In genomic region chr2:92430089-92430488, GRCm38 (mm10) we compare ENCODE assay signal across 20 mouse cellular contexts. TPM values are rescaled to one million over a fixed set of nuclear protein-coding genes. Genes with fewer than 3 reads are reported as not detected.
DNase-seq lines count a peak whose midpoint lies in the region; ATAC-seq and TF ChIP-seq lines count a peak whose summit lies in the region.
"Had no signal": no experiment of that assay in that cellular context is flagged by ENCODE, and none has a peak within 500 bp of the region (broad histone marks: within the 10 kb centered on the region; RNA-seq: fewer than 3 reads in every experiment).

No protein-coding gene starts in this region.

- peaks cover 9% of the 10 kb centered on the region; the same call in 1 of the 2 replicates for H3K36me3 ChIP-seq in heart, embryonic 12.5 days
- H3K36me3 ChIP-seq in heart, embryonic 11.5 days (ENCODE audit: control insufficient read depth, insufficient read depth, low read length) = no peaks in the 10 kb centered on the region
- H3K36me3 ChIP-seq in neural tube, embryonic 13.5 days = peaks cover 6% of the 10 kb centered on the region; the same call in 1 of the 2 replicates
- no peaks in the 10 kb centered on the region for H3K36me3 ChIP-seq in stomach, postnatal 0 days (ENCODE audit: control insufficient read depth, insufficient read depth, low read length)

- TF ChIP-seq CTCF in layer of hippocampus, adult 2 months (conservative IDR thresholded peaks at IDR 0.05) = no peak
- TF ChIP-seq CTCF in stomach, postnatal 0 days (IDR thresholded peaks at IDR 0.05; ENCODE audit: low read depth) = no peak

- no peak overlapping the region for H3K9ac ChIP-seq in heart, embryonic 12.5 days
- no peak overlapping the region for H3K9ac ChIP-seq in heart, embryonic 11.5 days (ENCODE audit: low read depth, low read length)
- 0 out of 2 replicates have a peak overlapping the region, but pooled peaks have one; percentile 8 for H3K9ac ChIP-seq in neural tube, embryonic 13.5 days
- H3K9ac ChIP-seq in stomach, postnatal 0 days (ENCODE audit: low read length) = peak overlapping the region; percentile 27; the same call in 1 of the 2 replicates
- H3K9ac ChIP-seq: kidney, embryonic 15.5 days; liver, embryonic 15.5 days had no signal

- H3K9me3 ChIP-seq in heart, embryonic 12.5 days (replicated peaks) = no peaks in the 10 kb centered on the region
- H3K9me3 ChIP-seq in heart, embryonic 11.5 days (replicated peaks; ENCODE audit: control insufficient read depth, low read length) = no peaks in the 10 kb centered on the region
- no peaks in the 10 kb centered on the region for H3K9me3 ChIP-seq in neural tube, embryonic 13.5 days
- no peaks in the 10 kb centered on the region for H3K9me3 ChIP-seq in stomach, postnatal 0 days (ENCODE audit: control insufficient read depth, low read length)
- H3K9me3 ChIP-seq: kidney, embryonic 15.5 days; limb, embryonic 13.5 days; liver, embryonic 15.5 days had no signal

- H3K4me3 ChIP-seq in heart, embryonic 12.5 days = no peak overlapping the region
- H3K4me3 ChIP-seq in heart, embryonic 11.5 days (ENCODE audit: low read depth, low read length) = no peak overlapping the region
- H3K4me3 ChIP-seq in layer of hippocampus, adult 2 months = peak overlapping the region; percentile 81
- no peak overlapping the region for H3K4me3 ChIP-seq in neural tube, embryonic 13.5 days
- no peak overlapping the region for H3K4me3 ChIP-seq in stomach, postnatal 0 days (ENCODE audit: low read depth, low read length)
- H3K4me3 ChIP-seq: limb, embryonic 13.5 days had no signal

- 0 out of 2 replicates have a peak overlapping the region, but pooled peaks have one; percentile 1 for H3K4me2 ChIP-seq in heart, embryonic 12.5 days
- no peak overlapping the region for H3K4me2 ChIP-seq in heart, embryonic 11.5 days
- H3K4me2 ChIP-seq in neural tube, embryonic 13.5 days = peak overlapping the region; percentile 73; the same call in 1 of the 2 replicates
- H3K4me2 ChIP-seq in stomach, postnatal 0 days (replicated peaks; ENCODE audit: low read depth) = 0 out of 2 replicates have a peak overlapping the region, but pooled peaks have one; percentile 8

- TF ChIP-seq EP300 in stomach, postnatal 0 days (optimal IDR thresholded peaks at IDR 0.05) = no peak

- no peak for ATAC-seq in heart, embryonic 12.5 days (ENCODE audit: insufficient number of reproducible peaks, low FRiP score)
- ATAC-seq in heart, embryonic 11.5 days (replicated peaks; ENCODE audit: insufficient number of reproducible peaks, low FRiP score, low TSS enrichment) = no peak
- no peak for ATAC-seq in neural tube, embryonic 13.5 days (ENCODE audit: low read depth)
- no peak for ATAC-seq in stomach, postnatal 0 days (ENCODE audit: low FRiP score, low TSS enrichment)
- ATAC-seq: inflammation-experienced regulatory T-cells, adult 6 months; midbrain, embryonic 16.5 days; Patski had no signal

- WGBS in heart, embryonic 12.5 days = 59% methylated on average over 2 of the region's 2 CpGs
- 65% methylated on average over 2 of the region's 2 CpGs for WGBS in heart, embryonic 11.5 days (ENCODE audit: insufficient replicate concordance)
- 83% methylated on average over 2 of the region's 2 CpGs for WGBS in neural tube, embryonic 13.5 days
- WGBS in stomach, postnatal 0 days = 60% methylated on average over 2 of the region's 2 CpGs

- H3K27me3 ChIP-seq in heart, embryonic 12.5 days (replicated peaks) = no peaks in the 10 kb centered on the region
- no peaks in the 10 kb centered on the region for H3K27me3 ChIP-seq in heart, embryonic 11.5 days (ENCODE audit: control insufficient read depth, insufficient read depth, low read length)
- peaks cover 1% of the 10 kb centered on the region; the same call in 1 of the 2 replicates for H3K27me3 ChIP-seq in neural tube, embryonic 13.5 days
- no peaks in the 10 kb centered on the region for H3K27me3 ChIP-seq in stomach, postnatal 0 days (ENCODE audit: control insufficient read depth, insufficient read depth, low read length)
- H3K27me3 ChIP-seq: kidney, embryonic 15.5 days; liver, embryonic 15.5 days; Patski had no signal

- H3K27ac ChIP-seq in heart, embryonic 12.5 days (ENCODE audit: poor library complexity, severe bottlenecking) = no peak overlapping the region
- H3K27ac ChIP-seq in heart, embryonic 11.5 days (ENCODE audit: low read depth, low read length) = no peak overlapping the region
- peak overlapping the region; percentile 94 for H3K27ac ChIP-seq in layer of hippocampus, adult 2 months
- H3K27ac ChIP-seq in neural tube, embryonic 13.5 days (replicated peaks) = no peak overlapping the region
- H3K27ac ChIP-seq in stomach, postnatal 0 days (replicated peaks) = peak overlapping the region; percentile 93
- H3K27ac ChIP-seq: liver, embryonic 15.5 days had no signal

- peaks cover 83% of the 10 kb centered on the region for H3K4me1 ChIP-seq in heart, embryonic 12.5 days (replicated peaks)
- H3K4me1 ChIP-seq in heart, embryonic 11.5 days (ENCODE audit: control insufficient read depth, insufficient read depth, low read length) = peaks cover 45% of the 10 kb centered on the region
- peaks cover 90% of the 10 kb centered on the region for H3K4me1 ChIP-seq in neural tube, embryonic 13.5 days (replicated peaks)
- H3K4me1 ChIP-seq in stomach, postnatal 0 days (replicated peaks; ENCODE audit: control insufficient read depth, insufficient read depth) = peaks cover 38% of the 10 kb centered on the region

- DNase-seq in layer of hippocampus, adult 2 months (ENCODE audit: low spot score in 2 of 2) = no peak
- DNase-seq in layer of hippocampus, postnatal 25 days (ENCODE audit: extremely low spot score in 1 of 2, low spot score in 1 of 2) = no peak
- DNase-seq in neural tube, embryonic 10.5 days (ENCODE audit: extremely low spot score, low spot score) = no peak
- no peak for DNase-seq in stomach, postnatal 0 days (ENCODE audit: low spot score)
- no peak for DNase-seq in cerebellum, adult 11 months
- DNase-seq: B cell, adult 2 months; cerebellum, postnatal 10 days; right cerebral cortex, postnatal 25 days; thymus, postnatal 25 days had no signal

RNA-seq across cellular contexts. Expression of gene Cry2, which starts 3.8 kb away (rescaled TPM):
- polyA plus RNA-seq in heart, embryonic 12.5 days (2016; fragmentation: Nextera tagmentation; extraction: Ambion mirVana) = 28.0 and 30.1 TPM in 2 replicates
- polyA plus RNA-seq in heart, embryonic 11.5 days (2014; fragmentation: Nextera tagmentation; extraction: Ambion mirVana) = 15.3 and 17.7 TPM in 2 replicates
- 100 to 1,000 TPM; 105 to 108 TPM for total RNA-seq in layer of hippocampus, adult 2 months (2021)
- 100 to 1,000 TPM in 1 of 2 experiments, 10 to 100 TPM in 1; 85.6 to 106 TPM for total RNA-seq in layer of hippocampus, postnatal 25 days (2021)
- 35.9 and 37.7 TPM in 2 replicates for polyA plus RNA-seq in neural tube, embryonic 13.5 days (2015; fragmentation: Nextera tagmentation; extraction: Ambion mirVana)
- 14.8 and 17.3 TPM in 2 replicates for polyA plus RNA-seq in stomach, postnatal 0 days (2015; fragmentation: Nextera tagmentation; extraction: Ambion mirVana)

RNA-seq across cellular contexts. Expression of gene Mapk8ip1, which starts 29.0 kb away (rescaled TPM):
- 6.8 and 7.9 TPM in 2 replicates for polyA plus RNA-seq in heart, embryonic 12.5 days (2016; fragmentation: Nextera tagmentation; extraction: Ambion mirVana)
- polyA plus RNA-seq in heart, embryonic 11.5 days (2014; fragmentation: Nextera tagmentation; extraction: Ambion mirVana) = 2.7 and 4.1 TPM in 2 replicates
- total RNA-seq in layer of hippocampus, adult 2 months (2021) = 100 to 1,000 TPM; 338 to 354 TPM
- 100 to 1,000 TPM; 339 to 369 TPM for total RNA-seq in layer of hippocampus, postnatal 25 days (2021)
- polyA plus RNA-seq in neural tube, embryonic 13.5 days (2015; fragmentation: Nextera tagmentation; extraction: Ambion mirVana) = 138 and 152 TPM in 2 replicates
- 10.3 and 12.5 TPM in 2 replicates for polyA plus RNA-seq in stomach, postnatal 0 days (2015; fragmentation: Nextera tagmentation; extraction: Ambion mirVana)

RNA-seq across cellular contexts. Expression of gene Slc35c1, which starts 30.2 kb away (rescaled TPM):
- 10.1 and 10.6 TPM in 2 replicates for polyA plus RNA-seq in heart, embryonic 12.5 days (2016; fragmentation: Nextera tagmentation; extraction: Ambion mirVana)
- 8.6 and 12.0 TPM in 2 replicates for polyA plus RNA-seq in heart, embryonic 11.5 days (2014; fragmentation: Nextera tagmentation; extraction: Ambion mirVana)
- total RNA-seq in layer of hippocampus, adult 2 months (2021) = 10 to 100 TPM; 14.0 to 15.7 TPM
- 10 to 100 TPM; 15.1 to 18.1 TPM for total RNA-seq in layer of hippocampus, postnatal 25 days (2021)
- 12.3 and 13.1 TPM in 2 replicates for polyA plus RNA-seq in neural tube, embryonic 13.5 days (2015; fragmentation: Nextera tagmentation; extraction: Ambion mirVana)
- 35.8 and 41.7 TPM in 2 replicates for polyA plus RNA-seq in stomach, postnatal 0 days (2015; fragmentation: Nextera tagmentation; extraction: Ambion mirVana)

RNA-seq across cellular contexts. Expression of gene 1700029I15Rik, which starts 47.8 kb away (rescaled TPM):
- polyA plus RNA-seq in heart, embryonic 12.5 days (2016; fragmentation: Nextera tagmentation; extraction: Ambion mirVana) = 1.2 and 1.7 TPM in 2 replicates
- 0.67 and 0.89 TPM in 2 replicates for polyA plus RNA-seq in heart, embryonic 11.5 days (2014; fragmentation: Nextera tagmentation; extraction: Ambion mirVana)
- total RNA-seq in layer of hippocampus, adult 2 months (2021) = 1 to 10 TPM; 4.5 to 5.0 TPM
- total RNA-seq in layer of hippocampus, postnatal 25 days (2021) = 1 to 10 TPM; 3.6 to 4.7 TPM
- 6.4 TPM in 2 replicates for polyA plus RNA-seq in neural tube, embryonic 13.5 days (2015; fragmentation: Nextera tagmentation; extraction: Ambion mirVana)
- polyA plus RNA-seq in stomach, postnatal 0 days (2015; fragmentation: Nextera tagmentation; extraction: Ambion mirVana) = 1.7 and 2.3 TPM in 2 replicates

RNA-seq across cellular contexts. Expression of gene Large2, which starts 55.4 kb away (rescaled TPM):
- polyA plus RNA-seq in heart, embryonic 12.5 days (2016; fragmentation: Nextera tagmentation; extraction: Ambion mirVana) = 1.2 and 1.8 TPM in 2 replicates
- 0.93 and 2.0 TPM in 2 replicates for polyA plus RNA-seq in heart, embryonic 11.5 days (2014; fragmentation: Nextera tagmentation; extraction: Ambion mirVana)
- total RNA-seq in layer of hippocampus, adult 2 months (2021) = 1 to 10 TPM in 1 of 2 experiments, under 1 TPM in 1; 0.98 to 1.1 TPM
- total RNA-seq in layer of hippocampus, postnatal 25 days (2021) = under 1 TPM; 0.34 to 0.96 TPM
- 0.74 and 1.4 TPM in 2 replicates for polyA plus RNA-seq in neural tube, embryonic 13.5 days (2015; fragmentation: Nextera tagmentation; extraction: Ambion mirVana)
- 8.7 and 9.4 TPM in 2 replicates for polyA plus RNA-seq in stomach, postnatal 0 days (2015; fragmentation: Nextera tagmentation; extraction: Ambion mirVana)
- total RNA-seq: heart, postnatal 36 days; megakaryocyte, adult 5-6 weeks had no signal

Comparison
In these comparisons a context has a peak if more than half of its experiments do, and no peak if none do; other contexts are left out.
1. H3K27ac ChIP-seq: peak in layer of hippocampus, adult 2 months (single experiment) and stomach, postnatal 0 days (single experiment); none in heart, embryonic 12.5 days (single experiment), heart, embryonic 11.5 days (single experiment) and neural tube, embryonic 13.5 days (single experiment).
2. H3K9ac ChIP-seq: peak in neural tube, embryonic 13.5 days (single experiment) and stomach, postnatal 0 days (single experiment); none in heart, embryonic 12.5 days (single experiment) and heart, embryonic 11.5 days (single experiment).
3. RNA of gene Mapk8ip1, which starts 29.0 kb away (polyA plus RNA-seq): 138 to 152 TPM in neural tube, embryonic 13.5 days; 10.3 to 12.5 TPM in stomach, postnatal 0 days, 6.8 to 7.9 TPM in heart, embryonic 12.5 days and 2.7 to 4.1 TPM in heart, embryonic 11.5 days; every median in the first group is over 10 times any median in the second.